Mouse (Mus musculus) hindbrain, embryonic 10.5 days (tissue): ENCODE measurements around the gene Srp68. TPM values are rescaled to one million over a fixed set of nuclear protein-coding genes. Genes with fewer than 3 reads are reported as not detected.
"Not testable (repeated sequence)": the region's sequence is repeated elsewhere in the genome, so short reads cannot be mapped to it uniquely, and the experiment has no call there.

ENCODE experiments used
- DNase-seq: peaks from one replicate; pipeline ENCODE4 v3.0.0-alpha.2; 2017; ENCODE audit warnings: low spot score
- H3K27ac ChIP-seq: fragments of 300-500 bp; sonication (generic); 2 replicates; pipeline ENCODE4 v1.5.1; 2016; ENCODE audit warnings: mild to moderate bottlenecking, moderate library complexity
- H3K27me3 ChIP-seq: fragments of 300-500 bp; sonication (generic); 2 replicates; pipeline ENCODE4 v1.6.1; 2016; ENCODE audit warnings: mild to moderate bottlenecking; ENCODE audit not compliant: poor library complexity, insufficient read depth, severe bottlenecking
- H3K36me3 ChIP-seq: fragments of 300-500 bp; sonication (generic); 2 replicates; pipeline ENCODE4 v1.6.1; 2016; ENCODE audit warnings: mild to moderate bottlenecking, moderate library complexity
- H3K4me1 ChIP-seq: fragments of 300-500 bp; sonication (generic); replicated peaks from 2 replicates; pipeline ENCODE4 v1.6.1; 2016; ENCODE audit warnings: mild to moderate bottlenecking
- H3K4me3 ChIP-seq: fragments of 300-500 bp; sonication (generic); 2 replicates; pipeline ENCODE4 v1.5.1; 2016; ENCODE audit warnings: mild to moderate bottlenecking, moderate library complexity
- H3K9me3 ChIP-seq: fragments of 300-500 bp; sonication (generic); 2 replicates; pipeline ENCODE4 v1.6.1; 2016; ENCODE audit warnings: mild to moderate bottlenecking, moderate library complexity
- WGBS: fragments of 180-500 bp; shearing (Covaris S2); methylation state at CpG from one replicate; pipeline ENCODE4 v1.1.7; 2016; 5-methylcytosine and 5-hydroxymethylcytosine counted together
- polyA plus RNA-seq: library from polyadenylated mRNA; unstranded; fragments of >200 nt; fragmentation: Nextera tagmentation; extraction: Ambion mirVana; gene quantifications from 2 replicates; pipeline ENCODE4 v1.2.1, GENCODE M21; 2016

Srp68 gene
- polyA plus RNA-seq, 1 experiment from 2014 or later = 96.2 TPM

DNA sequence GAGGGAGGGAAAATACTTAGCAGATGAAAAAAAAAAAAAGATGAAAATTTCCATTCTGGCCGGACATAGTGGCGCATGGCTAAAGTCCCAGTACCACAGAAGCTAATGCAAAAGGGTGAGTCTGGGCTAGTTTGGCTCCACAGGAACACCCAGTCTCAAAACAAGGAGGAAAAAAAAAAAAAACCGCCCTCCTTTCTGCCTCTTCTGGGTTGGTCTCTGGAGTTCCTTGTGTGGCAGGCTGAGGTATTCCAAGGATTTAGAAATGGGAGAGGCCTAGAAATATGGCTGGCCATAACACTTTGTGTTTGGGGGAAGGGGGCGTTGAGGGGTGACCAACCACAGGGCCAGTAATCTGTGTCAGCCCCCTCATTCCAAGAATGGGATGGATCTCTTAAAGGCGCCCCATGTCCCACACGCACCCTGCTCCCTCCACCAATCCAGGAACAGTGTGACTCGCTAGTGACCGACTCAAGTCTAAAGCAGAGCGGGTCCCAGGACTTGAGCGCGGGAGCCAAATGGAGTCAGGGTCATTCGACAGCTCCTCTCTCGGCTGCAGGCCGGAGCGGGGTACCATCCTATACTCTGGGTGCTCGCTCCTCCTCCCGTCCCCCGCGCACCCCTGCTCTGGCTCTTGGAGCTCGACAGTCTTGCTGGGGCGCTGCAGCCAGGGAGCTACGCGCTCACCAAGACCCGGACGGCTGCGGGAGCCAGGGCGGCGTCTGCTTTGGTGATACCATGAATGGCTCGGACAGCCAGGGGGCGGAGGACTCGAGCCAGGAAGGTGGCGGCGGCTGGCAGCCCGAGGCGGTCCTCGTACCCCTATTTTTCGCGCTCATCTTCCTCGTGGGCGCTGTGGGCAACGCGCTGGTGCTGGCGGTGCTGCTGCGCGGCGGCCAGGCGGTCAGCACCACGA lies 7.0 kb upstream of the Srp68 start, which contains the start of gene Galr2:
TSS of gene Galr2 (plus strand) at position 189 of the 913 bp plus-strand sequence.
- no peaks in the 10 kb centered on the region for H3K36me3 ChIP-seq
- H3K27ac ChIP-seq = no peak within 1 kb of the TSS
- H3K4me3 ChIP-seq = peak within 1 kb of the TSS; percentile 48
- 0 out of 2 replicates have a peak, but pooled peaks cover 2% of the 10 kb centered on the region for H3K9me3 ChIP-seq
- peaks cover 26% of the 10 kb centered on the region for H3K4me1 ChIP-seq
- peak; percentile 42 for DNase-seq
- WGBS = 7% methylated on average over 48 of the region's 48 CpGs
- H3K27me3 ChIP-seq = peaks cover 64% of the 10 kb centered on the region

DNA sequence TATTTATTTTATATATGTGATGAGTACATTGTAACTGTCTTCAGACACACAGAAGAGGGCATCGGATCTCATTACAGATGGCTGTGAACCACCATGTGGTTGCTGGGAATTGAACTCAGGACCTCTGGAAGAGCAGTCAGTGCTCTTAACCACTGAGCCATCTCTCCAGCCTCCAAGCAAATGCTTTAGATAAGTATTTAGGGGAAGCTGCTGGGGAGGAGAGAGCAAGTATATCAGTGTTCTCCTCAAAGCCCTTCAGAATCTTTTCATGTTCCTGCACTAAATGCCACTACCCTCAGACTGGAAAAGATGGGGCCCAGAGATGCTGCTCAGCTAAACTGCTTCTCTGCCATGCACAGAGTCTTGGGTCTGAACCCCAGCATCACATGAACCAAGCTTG lies 3.2 kb upstream of the Srp68 start:
- Histone ChIP-seq H3K4me1 (peaks cover 36% of the 10 kb centered on the region), H3K27me3 (peaks cover 26% of the 10 kb centered on the region)
- 82% methylated on average over 1 of the region's 1 CpGs for WGBS
- not testable (repeated sequence) for H3K36me3 ChIP-seq, DNase-seq, H3K27ac ChIP-seq, H3K4me3 ChIP-seq, H3K9me3 ChIP-seq

DNA sequence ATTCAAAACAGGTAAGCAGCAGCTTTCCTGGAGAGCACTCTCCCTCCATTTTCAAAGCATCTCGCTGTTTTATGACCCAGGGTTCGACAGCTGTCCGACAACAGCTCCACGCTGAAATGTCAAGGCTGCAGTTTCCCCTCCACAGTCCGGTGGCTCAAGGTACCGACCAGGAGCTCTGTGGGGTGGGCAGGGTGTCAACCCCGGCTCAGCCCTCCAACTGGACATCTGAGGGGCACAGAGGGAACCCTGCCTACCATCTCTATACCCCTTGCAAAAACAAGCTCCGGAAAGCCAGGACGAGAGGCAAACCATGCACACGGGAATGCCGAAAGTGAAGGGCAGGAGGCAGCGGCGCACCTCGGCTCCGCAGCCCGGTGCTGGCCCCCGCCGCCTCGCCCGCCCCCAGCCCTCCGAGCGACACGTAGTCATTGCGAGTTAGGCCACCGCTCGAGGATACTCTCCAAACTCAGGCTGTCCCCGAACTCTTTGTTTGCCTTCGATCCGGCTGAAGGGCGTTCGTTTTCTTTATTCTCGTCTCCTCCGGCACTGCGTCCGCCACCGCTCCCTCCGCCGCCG lies 460 bp downstream of the Srp68 start:
- no peak for DNase-seq
- under 1% methylated on average over 39 of the region's 39 CpGs for WGBS
- Histone ChIP-seq H3K4me1 (peaks cover 22% of the 10 kb centered on the region), H3K9me3 (no peaks in the 10 kb centered on the region), H3K27me3 (no peaks in the 10 kb centered on the region), H3K4me3 (peak overlapping the region; percentile 96), H3K36me3 (peaks cover 40% of the 10 kb centered on the region), H3K27ac (peak overlapping the region; percentile 94)

DNA sequence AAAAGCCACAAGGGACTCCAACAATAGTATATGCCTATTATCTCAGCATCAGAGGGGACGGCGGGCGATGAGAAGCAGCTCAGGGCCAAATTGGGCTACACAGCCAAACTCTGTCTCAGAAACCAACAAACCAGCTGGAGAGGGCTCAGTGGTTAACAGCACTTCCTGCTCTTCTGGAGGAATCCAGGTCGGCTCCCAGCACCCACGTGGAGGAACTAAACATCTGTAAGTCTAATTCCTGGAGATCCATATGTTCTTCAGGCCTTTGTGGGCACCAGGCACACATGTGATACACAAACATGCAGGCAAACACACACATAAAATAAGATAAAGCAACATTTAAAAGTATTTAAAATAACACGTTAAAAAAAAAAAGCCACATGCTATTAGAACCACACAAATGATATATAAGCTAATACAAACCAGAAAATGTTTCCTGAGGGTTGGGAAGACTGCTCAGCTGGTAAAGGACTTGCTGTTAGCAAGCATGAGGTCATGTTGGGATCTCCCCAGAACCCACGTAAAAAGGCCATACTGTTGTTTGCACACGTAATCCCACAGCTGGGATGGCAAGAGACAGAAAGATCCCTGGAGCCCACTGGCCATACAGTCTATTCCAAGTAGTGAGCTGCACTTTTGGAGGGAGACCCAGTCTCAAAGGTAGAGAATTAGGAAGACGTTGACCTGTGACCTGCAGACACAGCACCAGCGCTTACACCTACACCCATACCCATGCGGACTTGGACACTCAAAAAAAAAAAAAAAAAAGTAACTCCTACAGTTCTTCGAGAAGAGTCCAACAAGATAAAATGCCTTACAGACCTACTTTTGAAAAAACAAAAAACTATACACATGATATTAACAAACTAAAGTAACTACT lies 1.2 kb downstream of the Srp68 start:
- 63% methylated on average over 12 of the region's 12 CpGs for WGBS
- Histone ChIP-seq H3K9me3 (no peaks in the 10 kb centered on the region), H3K4me1 (peaks cover 22% of the 10 kb centered on the region), H3K4me3 (peak overlapping the region; percentile 96), H3K27me3 (no peaks in the 10 kb centered on the region), H3K27ac (peak overlapping the region; percentile 94), H3K36me3 (peaks cover 47% of the 10 kb centered on the region)
- no peak for DNase-seq

DNA sequence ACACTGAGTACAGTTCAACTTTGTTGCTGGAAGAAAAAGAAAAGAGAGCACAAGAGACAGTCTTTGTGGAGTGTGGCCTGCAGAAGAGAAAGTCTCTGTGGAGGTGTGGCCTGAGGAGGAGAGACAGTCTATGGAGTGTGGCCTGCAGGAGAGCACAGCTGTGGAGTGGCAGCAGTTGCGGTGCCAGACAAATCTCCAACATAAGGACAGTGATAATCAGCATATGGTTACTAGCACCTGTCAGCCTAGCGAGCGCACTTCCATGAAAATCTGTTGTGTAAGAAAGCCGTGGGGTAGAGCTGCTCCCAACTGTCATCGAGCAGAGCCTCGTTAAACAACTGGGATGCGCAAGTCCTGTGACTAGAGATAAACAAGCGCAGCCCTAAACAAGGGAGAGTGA lies 4.5 kb downstream of the Srp68 start:
- Histone ChIP-seq H3K36me3 (peaks cover 80% of the 10 kb centered on the region), H3K4me1 (peaks cover 18% of the 10 kb centered on the region), H3K4me3 (no peak overlapping the region), H3K27me3 (no peaks in the 10 kb centered on the region), H3K27ac (no peak overlapping the region), H3K9me3 (no peaks in the 10 kb centered on the region)
- WGBS = 95% methylated on average over 8 of the region's 8 CpGs
- DNase-seq = no peak

DNA sequence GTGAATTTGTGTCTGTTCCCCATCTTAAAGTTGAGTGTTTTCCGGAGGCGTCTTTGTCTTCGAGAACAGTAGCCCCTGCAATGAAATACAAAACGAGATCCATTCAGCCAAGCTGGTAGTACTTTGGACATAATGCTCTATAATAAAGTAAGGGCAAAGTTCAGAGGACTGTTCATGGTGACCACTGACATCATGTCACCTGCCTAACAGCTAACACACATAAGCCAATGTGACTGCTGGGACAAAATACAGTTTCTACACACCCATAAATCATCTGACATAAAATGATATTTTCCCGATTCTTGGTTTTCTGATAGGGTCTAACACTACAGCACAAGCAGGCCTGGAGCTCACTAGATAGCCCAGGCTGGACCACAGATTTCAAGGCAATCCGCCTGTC lies 5.7 kb downstream of the Srp68 start:
- H3K27ac ChIP-seq = no peak overlapping the region
- H3K27me3 ChIP-seq = no peaks in the 10 kb centered on the region
- peaks cover 10% of the 10 kb centered on the region for H3K4me1 ChIP-seq
- H3K36me3 ChIP-seq = peaks cover 92% of the 10 kb centered on the region
- no peaks in the 10 kb centered on the region for H3K9me3 ChIP-seq
- no peak overlapping the region for H3K4me3 ChIP-seq
- DNase-seq = no peak
- WGBS = 96% methylated on average over 6 of the region's 6 CpGs

DNA sequence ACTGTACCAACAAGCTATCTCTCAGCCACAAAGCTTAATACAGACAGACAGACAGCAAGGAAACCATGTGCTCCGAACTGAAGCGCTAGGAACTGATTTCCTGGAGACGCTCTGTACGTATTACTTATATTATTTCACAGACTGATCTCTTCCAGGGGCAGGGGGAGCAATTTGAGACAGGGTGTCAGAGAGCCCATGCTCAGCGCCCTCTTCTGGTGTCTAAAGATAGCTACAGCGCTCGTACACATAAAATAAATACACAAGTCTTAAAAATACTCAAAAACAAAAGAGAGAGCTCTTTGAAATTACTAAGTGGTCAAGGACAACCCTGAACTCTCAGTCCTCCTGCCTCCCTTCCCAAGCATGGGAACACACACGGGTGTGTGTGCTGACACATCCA lies 6.4 kb downstream of the Srp68 start:
- Histone ChIP-seq H3K27me3 (no peaks in the 10 kb centered on the region), H3K27ac (no peak overlapping the region), H3K36me3 (peaks cover 99% of the 10 kb centered on the region), H3K4me3 (no peak overlapping the region), H3K9me3 (no peaks in the 10 kb centered on the region), H3K4me1 (peaks cover 3% of the 10 kb centered on the region)
- DNase-seq = no peak
- WGBS = 83% methylated on average over 8 of the region's 8 CpGs

DNA sequence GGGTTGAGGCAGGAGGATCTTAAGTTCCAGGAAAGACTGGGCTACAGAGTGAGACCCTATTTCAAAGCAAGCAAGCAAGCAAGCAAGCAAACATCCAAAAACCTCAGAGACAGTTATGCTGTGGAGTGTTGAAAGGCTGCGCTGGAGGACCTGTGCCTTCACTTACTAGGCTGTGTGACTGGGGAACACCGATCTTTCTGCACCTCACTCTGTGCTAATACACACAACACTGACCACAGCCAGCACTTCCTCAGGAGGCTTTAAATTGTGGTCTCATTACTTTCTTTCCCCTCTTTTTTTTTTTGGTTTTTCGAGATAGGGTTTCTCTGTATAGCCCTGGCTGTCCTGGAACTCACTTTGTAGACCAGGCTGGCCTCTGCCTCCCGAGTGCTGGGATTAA lies 8.2 kb downstream of the Srp68 start:
- WGBS = 93% methylated on average over 4 of the region's 4 CpGs
- DNase-seq = no peak
- Histone ChIP-seq H3K27me3 (no peaks in the 10 kb centered on the region), H3K4me3 (no peak overlapping the region), H3K36me3 (peaks cover 100% of the 10 kb centered on the region), H3K27ac (no peak overlapping the region), H3K9me3 (no peaks in the 10 kb centered on the region), H3K4me1 (no peaks in the 10 kb centered on the region)

DNA sequence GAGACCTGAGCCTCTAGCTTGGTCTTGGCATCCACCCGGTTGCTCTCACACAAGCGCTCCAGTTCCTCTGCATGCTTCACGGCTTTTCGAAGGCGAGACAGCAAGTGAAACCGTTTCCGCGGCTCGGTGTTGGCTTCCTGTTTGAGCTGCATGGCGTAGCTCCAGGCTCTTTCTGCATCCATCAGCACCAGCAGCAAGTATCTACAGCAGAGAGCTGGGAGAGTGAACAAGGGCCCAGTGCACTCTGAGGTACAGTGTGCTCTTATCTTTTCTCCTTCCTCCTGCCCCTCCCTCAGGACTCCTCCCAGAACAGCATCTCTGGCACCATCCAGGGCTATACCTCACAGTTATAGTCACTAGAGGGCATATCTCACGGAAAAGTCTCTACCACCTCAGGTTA lies 8.7 kb downstream of the Srp68 start:
- Histone ChIP-seq H3K27me3 (no peaks in the 10 kb centered on the region), H3K36me3 (peaks cover 100% of the 10 kb centered on the region), H3K9me3 (no peaks in the 10 kb centered on the region), H3K27ac (no peak overlapping the region), H3K4me3 (no peak overlapping the region), H3K4me1 (no peaks in the 10 kb centered on the region)
- no peak for DNase-seq
- 95% methylated on average over 11 of the region's 11 CpGs for WGBS

DNA sequence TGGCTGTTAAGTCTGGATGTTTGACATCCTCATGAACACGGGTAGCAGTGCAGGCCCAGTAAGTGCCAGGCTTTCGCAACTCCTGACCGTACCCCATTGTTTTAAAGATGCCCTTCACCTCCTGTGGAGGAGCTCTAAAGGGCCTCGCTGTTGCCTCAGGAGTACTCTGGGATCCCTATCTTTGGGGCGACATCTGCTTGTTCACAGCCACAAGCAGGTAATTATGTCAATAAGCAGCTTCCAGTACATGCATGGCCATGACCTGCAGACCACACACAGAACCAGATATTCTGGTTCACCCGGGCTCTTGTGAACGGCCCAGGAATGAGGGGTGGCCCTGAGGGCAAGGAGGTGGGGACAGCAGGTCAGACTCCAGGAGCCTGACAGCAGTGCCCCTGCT lies 13.8 kb downstream of the Srp68 start:
- H3K27me3 ChIP-seq = no peaks in the 10 kb centered on the region
- H3K4me1 ChIP-seq = no peaks in the 10 kb centered on the region
- DNase-seq = no peak
- H3K27ac ChIP-seq = no peak overlapping the region
- WGBS = 87% methylated on average over 7 of the region's 7 CpGs
- no peak overlapping the region for H3K4me3 ChIP-seq
- H3K36me3 ChIP-seq = peaks cover 100% of the 10 kb centered on the region
- H3K9me3 ChIP-seq = no peaks in the 10 kb centered on the region

DNA sequence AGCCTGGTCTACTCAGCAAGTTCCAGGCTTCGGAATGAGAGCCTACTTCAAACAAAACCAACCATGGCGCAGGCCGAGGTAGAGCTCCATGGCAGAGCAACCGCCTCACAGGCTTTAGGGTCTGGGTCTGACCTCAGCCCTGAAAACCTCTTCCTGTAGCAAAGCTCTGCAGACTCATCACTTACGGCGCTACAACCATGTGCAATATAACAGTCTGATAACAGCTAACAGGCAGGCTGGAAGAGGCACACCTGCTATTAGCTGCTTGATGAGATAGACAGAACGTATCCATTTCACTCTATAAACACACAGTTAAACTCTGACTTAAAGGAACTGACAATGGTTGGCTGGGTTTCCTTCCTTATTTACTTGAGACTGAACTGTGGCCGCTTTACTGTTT lies 14.6 kb downstream of the Srp68 start:
- DNase-seq = no peak
- 97% methylated on average over 8 of the region's 8 CpGs for WGBS
- no peaks in the 10 kb centered on the region for H3K4me1 ChIP-seq
- H3K36me3 ChIP-seq = peaks cover 100% of the 10 kb centered on the region
- no peaks in the 10 kb centered on the region for H3K9me3 ChIP-seq
- no peaks in the 10 kb centered on the region for H3K27me3 ChIP-seq
- H3K4me3 ChIP-seq = no peak overlapping the region
- H3K27ac ChIP-seq = no peak overlapping the region

DNA sequence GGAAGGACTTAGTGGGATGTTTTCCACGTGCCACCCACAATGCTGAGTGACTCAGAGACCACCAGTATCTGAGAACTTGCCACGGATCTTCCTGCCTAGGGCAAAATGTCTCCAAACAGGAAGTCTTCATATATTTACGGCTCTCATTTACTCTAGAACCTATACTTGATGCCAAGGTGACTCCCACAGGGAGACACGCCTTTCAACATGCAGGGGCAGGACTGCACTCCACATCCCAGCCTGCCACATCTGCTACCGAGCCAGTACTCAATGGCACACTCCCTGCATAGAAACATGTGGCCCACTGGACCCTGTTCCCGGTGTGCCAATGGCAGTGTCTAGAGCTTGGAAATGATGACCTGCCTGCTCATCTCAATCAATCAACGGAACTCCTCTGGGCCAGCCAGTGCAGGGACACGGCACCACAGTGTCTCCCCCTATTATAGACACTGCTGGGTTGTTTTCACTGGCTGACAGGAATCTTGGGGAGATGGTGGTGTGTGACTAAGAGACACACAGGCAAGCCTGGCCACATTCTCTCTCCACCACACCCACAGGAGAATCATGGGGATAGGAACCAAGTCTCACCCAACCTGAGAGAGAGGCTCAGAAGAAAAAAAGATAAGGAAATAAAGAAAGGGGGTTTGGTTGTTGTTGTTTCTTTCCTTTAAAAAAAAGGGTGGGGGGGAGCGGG lies 17.9 kb downstream of the Srp68 start:
- H3K4me1 ChIP-seq = no peaks in the 10 kb centered on the region
- no peak for DNase-seq
- H3K9me3 ChIP-seq = no peaks in the 10 kb centered on the region
- no peak overlapping the region for H3K4me3 ChIP-seq
- H3K36me3 ChIP-seq = peaks cover 100% of the 10 kb centered on the region
- WGBS = 92% methylated on average over 9 of the region's 9 CpGs
- H3K27ac ChIP-seq = no peak overlapping the region
- H3K27me3 ChIP-seq = no peaks in the 10 kb centered on the region
